Mouse (Mus musculus) kidney, postnatal 0 days (tissue): ENCODE measurements around the gene Gm12794. TPM values are rescaled to one million over a fixed set of nuclear protein-coding genes. Genes with fewer than 3 reads are reported as not detected.
"Not testable (repeated sequence)": the region's sequence is repeated elsewhere in the genome, so short reads cannot be mapped to it uniquely, and the experiment has no call there.

ENCODE experiments used
- ATAC-seq: fragments of 200-750 bp; cut with Nextera tagmentation; replicated peaks from 2 replicates; pipeline ENCODE4 v1.8.0; 2017; ENCODE audit warnings: low read depth, moderate number of reproducible peaks, moderate TSS enrichment, moderate library complexity; ENCODE audit not compliant: low FRiP score
- DNase-seq: peaks from one replicate; pipeline ENCODE4 v3.0.0-alpha.2; 2016; ENCODE audit warnings: low spot score
- H3K27ac ChIP-seq: fragments of 300-500 bp; sonication (generic); 2 replicates; pipeline ENCODE4 v1.5.1; 2014; ENCODE audit warnings: mild to moderate bottlenecking
- H3K27me3 ChIP-seq: fragments of 300-500 bp; sonication (generic); 2 replicates; pipeline ENCODE4 v1.6.1; 2014; ENCODE audit warnings: low read length, mixed read lengths; ENCODE audit not compliant: insufficient read depth
- H3K36me3 ChIP-seq: fragments of 300-500 bp; sonication (generic); 2 replicates; pipeline ENCODE4 v1.6.1; 2014; ENCODE audit warnings: low read length, mixed read lengths; ENCODE audit not compliant: insufficient read depth
- H3K4me1 ChIP-seq: fragments of 300-500 bp; sonication (generic); replicated peaks from 2 replicates; pipeline ENCODE4 v1.6.1; 2014; ENCODE audit warnings: antibody characterized with exemption, low read length, mixed read lengths; ENCODE audit not compliant: insufficient read depth
- H3K4me2 ChIP-seq: fragments of 300-500 bp; sonication (generic); 2 replicates; pipeline ENCODE4 v1.6.1; 2014; ENCODE audit warnings: mild to moderate bottlenecking, low read length, moderate library complexity, mixed read lengths
- H3K4me3 ChIP-seq: fragments of 300-500 bp; sonication (generic); replicated peaks from 2 replicates; pipeline ENCODE4 v1.5.1; 2014; ENCODE audit warnings: low read depth, low read length
- H3K9ac ChIP-seq: fragments of 300-500 bp; sonication (generic); 2 replicates; pipeline ENCODE4 v1.6.1; 2014; ENCODE audit warnings: low read depth, low read length
- H3K9me3 ChIP-seq: fragments of 300-500 bp; sonication (generic); replicated peaks from 2 replicates; pipeline ENCODE4 v1.6.1; 2016; ENCODE audit warnings: low read length, inconsistent platforms, mixed read lengths
- CTCF ChIP-seq: IDR thresholded peaks from 2 replicates; pipeline ENCODE4 v1.5.1; 2016; ENCODE audit warnings: antibody characterized with exemption, low read depth, mild to moderate bottlenecking, moderate library complexity
- WGBS: fragments of 180-500 bp; shearing (Covaris S2); extraction: QIAGEN DNeasy Blood & Tissue Kit; methylation state at CpG from one replicate; pipeline ENCODE4 v1.1.7; 2014; 5-methylcytosine and 5-hydroxymethylcytosine counted together
- polyA plus RNA-seq: library from polyadenylated mRNA; unstranded; fragments of >200 nt; fragmentation: Nextera tagmentation; extraction: Ambion mirVana; gene quantifications from 2 replicates; pipeline ENCODE4 v1.2.1, GENCODE M21; 2015

Gene Gm12794
- polyA plus RNA-seq: not detected in 2 replicates

GRCm38 (mm10) chr4:101940107-101940506 lies at the start of gene Gm12794:
TSS of gene Gm12794 (plus strand) at chr4:101940407.
- not testable (repeated sequence) for H3K4me3 ChIP-seq, DNase-seq, H3K27ac ChIP-seq, ATAC-seq, H3K36me3 ChIP-seq, H3K9ac ChIP-seq, H3K9me3 ChIP-seq, H3K27me3 ChIP-seq, H3K4me2 ChIP-seq, H3K4me1 ChIP-seq
- WGBS: 58% methylated on average over 1 of the region's 2 CpGs

- WGBS: 77% methylated on average over 7 of the region's 7 CpGs
- DNase-seq (no peak), ATAC-seq (no peak)
- H3K4me3 ChIP-seq: no peak within 1 kb of the TSS
- no peaks in the 10 kb centered on the region for H3K36me3 ChIP-seq
- no peak within 1 kb of the TSS for H3K9ac ChIP-seq
- no peak for TF ChIP-seq CTCF
- no peaks in the 10 kb centered on the region for H3K9me3 ChIP-seq
- H3K27me3 ChIP-seq: no peaks in the 10 kb centered on the region
- H3K4me2 ChIP-seq: no peak within 1 kb of the TSS
- no peaks in the 10 kb centered on the region for H3K4me1 ChIP-seq
- no peak within 1 kb of the TSS for H3K27ac ChIP-seq
Measured at GRCm38 (mm10) chr4:101893656-101894420, 46.4 kb upstream of the Gm12794 start, which contains the start of gene C130073F10Rik. TSS of gene C130073F10Rik (minus strand) at chr4:101893789.

- not testable (repeated sequence) for H3K27me3 ChIP-seq, H3K9me3 ChIP-seq, DNase-seq, H3K36me3 ChIP-seq, H3K4me2 ChIP-seq, H3K9ac ChIP-seq, H3K27ac ChIP-seq, H3K4me1 ChIP-seq, H3K4me3 ChIP-seq, ATAC-seq
- WGBS: 100% methylated on average over 1 of the region's 2 CpGs
Measured at GRCm38 (mm10) chr4:101908821-101909220, 31.4 kb upstream of the Gm12794 start, which contains the start of gene Gm12800. TSS of gene Gm12800 (plus strand) at chr4:101909121.

GRCm38 (mm10) chr4:101980949-101981348 lies 40.7 kb downstream of the Gm12794 start, which contains the start of gene Gm12790:
TSS of gene Gm12790 (minus strand) at chr4:101981049.
- H3K27me3 ChIP-seq, H3K4me3 ChIP-seq: not testable (repeated sequence)

GRCm38 (mm10) chr4:101985678-101986077 lies 45.5 kb downstream of the Gm12794 start:
- no peaks in the 10 kb centered on the region for H3K36me3 ChIP-seq
- no peak overlapping the region for H3K27ac ChIP-seq
- no peak overlapping the region for H3K9ac ChIP-seq
- no peak for DNase-seq
- H3K9me3 ChIP-seq: no peaks in the 10 kb centered on the region
- no peak overlapping the region for H3K4me2 ChIP-seq
- TF ChIP-seq CTCF: no peak
- WGBS: 64% methylated on average over 5 of the region's 5 CpGs
- no peak overlapping the region for H3K4me3 ChIP-seq
- H3K4me1 ChIP-seq: no peaks in the 10 kb centered on the region
- ATAC-seq: no peak
- no peaks in the 10 kb centered on the region for H3K27me3 ChIP-seq

More at GRCm38 (mm10) chr4:101980949-101981348, 40.7 kb downstream of the Gm12794 start, which contains the start of gene Gm12790:
- H3K4me1 ChIP-seq, DNase-seq, ATAC-seq, H3K27ac ChIP-seq, H3K4me2 ChIP-seq, H3K9me3 ChIP-seq, H3K36me3 ChIP-seq, H3K9ac ChIP-seq: not testable (repeated sequence)
- WGBS: 88% methylated on average over 1 of the region's 5 CpGs

GRCm38 (mm10) chr4:101986326-101986725 lies 46.1 kb downstream of the Gm12794 start, which contains the start of gene Gm12789:
TSS of gene Gm12789 (plus strand) at chr4:101986626.
- not testable (repeated sequence) for H3K9me3 ChIP-seq, H3K4me1 ChIP-seq, H3K27ac ChIP-seq, DNase-seq, H3K4me2 ChIP-seq, H3K36me3 ChIP-seq, H3K27me3 ChIP-seq, H3K9ac ChIP-seq, ATAC-seq, H3K4me3 ChIP-seq
- 91% methylated on average over 2 of the region's 2 CpGs for WGBS

Other genes starting within 250 kb of the Gm12794 start
- 7.2 and 7.6 TPM in 2 replicates for gene Lepr, start 223.0 kb upstream of the Gm12794 start, polyA plus RNA-seq
- gene B020004J07Rik, start 96.4 kb upstream of the Gm12794 start, polyA plus RNA-seq: not detected in 2 replicates
- gene C130073F10Rik, start 46.6 kb upstream of the Gm12794 start, polyA plus RNA-seq: not detected in 2 replicates
- gene Gm12800, start 31.3 kb upstream of the Gm12794 start, polyA plus RNA-seq: not detected in 2 replicates
- gene Gm12790, start 40.6 kb downstream of the Gm12794 start, polyA plus RNA-seq: not detected in 2 replicates
- not detected in 2 replicates for gene Gm12789, start 46.2 kb downstream of the Gm12794 start, polyA plus RNA-seq
- 11.9 TPM in 2 replicates for gene Pde4b, start 147.1 kb downstream of the Gm12794 start, polyA plus RNA-seq